Mouse (Mus musculus) heart, embryonic 12.5 days (tissue): ENCODE measurements at regions not wholly inside any gene's neighbourhood (a gene's known extent, or its start where the extent isn't known, plus 50 kb on each side); places are given as distances from the start of the nearest gene placed in this dataset.

Experiments used
- ATAC-seq: fragments of 200-750 bp; cut with Nextera tagmentation; 2 replicates; pipeline ENCODE4 v1.8.0; 2017; ENCODE audit warnings: moderate TSS enrichment, moderate library complexity; ENCODE audit not compliant: insufficient number of reproducible peaks, low FRiP score
- H3K27ac ChIP-seq: fragments of 300-500 bp; sonication (generic); 2 replicates; pipeline ENCODE4 v1.5.1; 2016; ENCODE audit warnings: mild to moderate bottlenecking, moderate library complexity; ENCODE audit not compliant: poor library complexity, severe bottlenecking
- H3K27me3 ChIP-seq: fragments of 300-500 bp; sonication (generic); replicated peaks from 2 replicates; pipeline ENCODE4 v1.6.1; 2016; ENCODE audit warnings: mild to moderate bottlenecking, moderate library complexity
- H3K36me3 ChIP-seq: fragments of 300-500 bp; sonication (generic); 2 replicates; pipeline ENCODE4 v1.6.1; 2016; ENCODE audit warnings: mild to moderate bottlenecking, moderate library complexity
- H3K4me1 ChIP-seq: fragments of 300-500 bp; sonication (generic); replicated peaks from 2 replicates; pipeline ENCODE4 v1.6.1; 2016; ENCODE audit warnings: mild to moderate bottlenecking
- H3K4me2 ChIP-seq: fragments of 300-500 bp; sonication (generic); 2 replicates; pipeline ENCODE4 v1.6.1; 2016; ENCODE audit warnings: mild to moderate bottlenecking, moderate library complexity
- H3K4me3 ChIP-seq: fragments of 300-500 bp; sonication (generic); 2 replicates; pipeline ENCODE4 v1.5.1; 2016; ENCODE audit warnings: mild to moderate bottlenecking
- H3K9ac ChIP-seq: fragments of 300-500 bp; sonication (generic); 2 replicates; pipeline ENCODE4 v1.6.1; 2016; ENCODE audit warnings: mild to moderate bottlenecking, moderate library complexity
- H3K9me3 ChIP-seq: fragments of 300-500 bp; sonication (generic); replicated peaks from 2 replicates; pipeline ENCODE4 v1.6.1; 2016; ENCODE audit warnings: mild to moderate bottlenecking, moderate library complexity
- WGBS: fragments of 180-500 bp; shearing (Covaris S2); methylation state at CpG from one replicate; pipeline ENCODE4 v1.1.7; 2016; 5-methylcytosine and 5-hydroxymethylcytosine counted together

- H3K4me1 ChIP-seq = peaks cover 5% of the 10 kb centered on the region; the same call in 1 of the 2 replicates
- ATAC-seq = no peak
- H3K27ac ChIP-seq = no peak overlapping the region
- WGBS = 83% methylated on average over 4 of the region's 4 CpGs
- H3K9ac ChIP-seq = no peak overlapping the region
- H3K36me3 ChIP-seq = no peaks in the 10 kb centered on the region
- no peak overlapping the region for H3K4me3 ChIP-seq
- no peak overlapping the region for H3K4me2 ChIP-seq
- no peaks in the 10 kb centered on the region for H3K9me3 ChIP-seq
- no peaks in the 10 kb centered on the region for H3K27me3 ChIP-seq
Observed at GRCm38 (mm10) chr12:15964073-15964472, 147.4 kb upstream of the Trib2 start.

- H3K27ac ChIP-seq = no peak overlapping the region
- no peak overlapping the region for H3K4me3 ChIP-seq
- H3K4me2 ChIP-seq = no peak overlapping the region
- no peaks in the 10 kb centered on the region for H3K36me3 ChIP-seq
- no peaks in the 10 kb centered on the region for H3K27me3 ChIP-seq
- peaks cover 5% of the 10 kb centered on the region; the same call in 1 of the 2 replicates for H3K4me1 ChIP-seq
- ATAC-seq = no peak
- 63% methylated on average over 2 of the region's 2 CpGs for WGBS
- H3K9ac ChIP-seq = no peak overlapping the region
- no peaks in the 10 kb centered on the region for H3K9me3 ChIP-seq
Observed at GRCm38 (mm10) chr12:15961834-15962233, 145.1 kb upstream of the Trib2 start.

- Histone ChIP-seq H3K4me1 (peaks cover 11% of the 10 kb centered on the region), H3K36me3 (no peaks in the 10 kb centered on the region), H3K27ac (no peak overlapping the region), H3K9ac (no peak overlapping the region), H3K4me3 (no peak overlapping the region), H3K27me3 (no peaks in the 10 kb centered on the region), H3K4me2 (no peak overlapping the region), H3K9me3 (no peaks in the 10 kb centered on the region)
- 40% methylated on average over 8 of the region's 8 CpGs for WGBS
- no peak for ATAC-seq
Observed at GRCm38 (mm10) chr12:15937443-15938237, 120.9 kb upstream of the Trib2 start.

GRCm38 (mm10) chr12:15932067-15932466 is 115.3 kb upstream of the Trib2 start:
- 92% methylated on average over 4 of the region's 4 CpGs for WGBS
- Histone ChIP-seq H3K36me3 (no peaks in the 10 kb centered on the region), H3K4me1 (peaks cover 15% of the 10 kb centered on the region), H3K4me2 (no peak overlapping the region), H3K9me3 (no peaks in the 10 kb centered on the region), H3K9ac (no peak overlapping the region), H3K27ac (no peak overlapping the region), H3K4me3 (no peak overlapping the region), H3K27me3 (no peaks in the 10 kb centered on the region)
- no peak for ATAC-seq

- 83% methylated on average over 4 of the region's 4 CpGs for WGBS
- H3K4me1 ChIP-seq = peaks cover 13% of the 10 kb centered on the region
- no peak overlapping the region for H3K9ac ChIP-seq
- no peak for ATAC-seq
- H3K4me2 ChIP-seq = no peak overlapping the region
- H3K36me3 ChIP-seq = no peaks in the 10 kb centered on the region
- no peak overlapping the region for H3K4me3 ChIP-seq
- no peaks in the 10 kb centered on the region for H3K9me3 ChIP-seq
- no peak overlapping the region for H3K27ac ChIP-seq
- H3K27me3 ChIP-seq = no peaks in the 10 kb centered on the region
Observed at GRCm38 (mm10) chr12:15931535-15931934, 114.8 kb upstream of the Trib2 start.

- Histone ChIP-seq H3K27ac (no peak overlapping the region), H3K27me3 (no peaks in the 10 kb centered on the region), H3K36me3 (no peaks in the 10 kb centered on the region), H3K4me1 (peaks cover 8% of the 10 kb centered on the region; the same call in 1 of the 2 replicates), H3K9ac (no peak overlapping the region), H3K4me3 (no peak overlapping the region), H3K4me2 (no peak overlapping the region), H3K9me3 (no peaks in the 10 kb centered on the region)
- no peak for ATAC-seq
- WGBS = 88% methylated on average over 3 of the region's 3 CpGs
Observed at GRCm38 (mm10) chr12:15930155-15930554, 113.4 kb upstream of the Trib2 start.

GRCm38 (mm10) chr12:15929541-15929940 is 112.8 kb upstream of the Trib2 start:
- no peak for ATAC-seq
- Histone ChIP-seq H3K9me3 (no peaks in the 10 kb centered on the region), H3K4me3 (no peak overlapping the region), H3K27me3 (no peaks in the 10 kb centered on the region), H3K4me2 (no peak overlapping the region), H3K9ac (no peak overlapping the region), H3K36me3 (no peaks in the 10 kb centered on the region), H3K27ac (no peak overlapping the region), H3K4me1 (peaks cover 9% of the 10 kb centered on the region)
- WGBS = 38% methylated on average over 1 of the region's 1 CpGs

- Histone ChIP-seq H3K27ac (no peak overlapping the region), H3K9me3 (no peaks in the 10 kb centered on the region), H3K36me3 (no peaks in the 10 kb centered on the region), H3K27me3 (no peaks in the 10 kb centered on the region), H3K9ac (no peak overlapping the region), H3K4me1 (peaks cover 5% of the 10 kb centered on the region; the same call in 1 of the 2 replicates), H3K4me3 (no peak overlapping the region), H3K4me2 (no peak overlapping the region)
- WGBS = 73% methylated on average over 1 of the region's 1 CpGs
- no peak for ATAC-seq
Observed at GRCm38 (mm10) chr12:15918291-15918690, 101.6 kb upstream of the Trib2 start.

GRCm38 (mm10) chr12:15912959-15913358 is 96.2 kb upstream of the Trib2 start:
- Histone ChIP-seq H3K36me3 (no peaks in the 10 kb centered on the region), H3K4me1 (no peaks in the 10 kb centered on the region), H3K9ac (no peak overlapping the region), H3K27me3 (no peaks in the 10 kb centered on the region), H3K9me3 (no peaks in the 10 kb centered on the region), H3K4me2 (no peak overlapping the region), H3K4me3 (no peak overlapping the region), H3K27ac (no peak overlapping the region)
- no peak for ATAC-seq
- WGBS = 93% methylated on average over 1 of the region's 1 CpGs

- 74% methylated on average over 3 of the region's 3 CpGs for WGBS
- Histone ChIP-seq H3K27ac (no peak overlapping the region), H3K27me3 (no peaks in the 10 kb centered on the region), H3K4me1 (no peaks in the 10 kb centered on the region), H3K9me3 (no peaks in the 10 kb centered on the region), H3K4me3 (no peak overlapping the region), H3K9ac (no peak overlapping the region), H3K36me3 (no peaks in the 10 kb centered on the region), H3K4me2 (no peak overlapping the region)
- ATAC-seq = no peak
Observed at GRCm38 (mm10) chr12:15912491-15912890, 95.8 kb upstream of the Trib2 start.

- Histone ChIP-seq H3K36me3 (no peaks in the 10 kb centered on the region), H3K27ac (no peak overlapping the region), H3K4me1 (no peaks in the 10 kb centered on the region), H3K9me3 (no peaks in the 10 kb centered on the region), H3K4me3 (no peak overlapping the region), H3K9ac (no peak overlapping the region), H3K4me2 (no peak overlapping the region), H3K27me3 (no peaks in the 10 kb centered on the region)
- WGBS = 81% methylated on average over 1 of the region's 1 CpGs
- no peak for ATAC-seq
Observed at GRCm38 (mm10) chr12:15911254-15911991, 94.7 kb upstream of the Trib2 start.
